Mouse (Mus musculus): Measurements from ENCODE around the gene Rbms3. TPM values are rescaled to one million over a fixed set of nuclear protein-coding genes. Genes with fewer than 3 reads are reported as not detected.
A peak's percentile ranks its signal among the peaks of the same experiment; 100 is the strongest.

Rbms3 gene
- total and polyA plus RNA-seq, 2 experiments = 2.4 to 4.0 TPM

GRCm38 (mm10) chr9:116813396-116813795 is 816.3 kb downstream of the Rbms3 start:
- Histone ChIP-seq H3K27ac (replicated peaks; ENCODE audit: insufficient read depth, low read depth, low read length) (no peak overlapping the region), H3K4me1 (ENCODE audit: control insufficient read depth, insufficient read depth, low read length) (no peaks in the 10 kb centered on the region; the same call in 1 of the 2 replicates), H3K36me3 (ENCODE audit: control insufficient read depth, insufficient read depth, low read length) (no peaks in the 10 kb centered on the region), H3K4me3 (ENCODE audit: insufficient read depth, low read depth, low read length) (no peak overlapping the region), H3K27me3 (ENCODE audit: control insufficient read depth, insufficient read depth, low read length) (no peaks in the 10 kb centered on the region), H3K79me2 (ENCODE audit: control insufficient read depth, insufficient read depth, low read length) (no peaks in the 10 kb centered on the region), H3K9ac (ENCODE audit: low read depth, low read length) (no peak overlapping the region)
- no peak for TF ChIP-seq POLR2A (IDR thresholded peaks at IDR 0.05; ENCODE audit: extremely low read depth, insufficient read depth, low read length)
- DNase-seq (ENCODE audit: extremely low read depth, low read depth, low spot score) = no peak
- 56% methylated on average over 2 of the region's 2 CpGs for WGBS

- Histone ChIP-seq H3K36me3 (ENCODE audit: control insufficient read depth, insufficient read depth, low read length) (no peaks in the 10 kb centered on the region), H3K79me2 (ENCODE audit: control insufficient read depth, insufficient read depth, low read length) (no peaks in the 10 kb centered on the region), H3K4me1 (ENCODE audit: control insufficient read depth, insufficient read depth, low read length) (no peaks in the 10 kb centered on the region; the same call in 1 of the 2 replicates), H3K27me3 (ENCODE audit: control insufficient read depth, insufficient read depth, low read length) (no peaks in the 10 kb centered on the region), H3K9ac (ENCODE audit: low read depth, low read length) (no peak overlapping the region), H3K27ac (replicated peaks; ENCODE audit: insufficient read depth, low read depth, low read length) (no peak overlapping the region), H3K4me3 (ENCODE audit: insufficient read depth, low read depth, low read length) (no peak overlapping the region)
- DNase-seq (ENCODE audit: extremely low read depth, low read depth, low spot score) = no peak
- 95% methylated on average over 5 of the region's 5 CpGs for WGBS
- TF ChIP-seq POLR2A (IDR thresholded peaks at IDR 0.05; ENCODE audit: extremely low read depth, insufficient read depth, low read length) (no peak), CTCF (IDR thresholded peaks at IDR 0.05; ENCODE audit: low read depth, low read length) (no peak)
These were observed 820.5 kb downstream of the Rbms3 start for GRCm38 (mm10) chr9:116809260-116809659.

- 58% methylated on average over 4 of the region's 4 CpGs for WGBS
- Histone ChIP-seq H3K4me1 (ENCODE audit: control insufficient read depth, insufficient read depth, low read length) (no peaks in the 10 kb centered on the region; the same call in 1 of the 2 replicates), H3K27me3 (ENCODE audit: control insufficient read depth, insufficient read depth, low read length) (no peaks in the 10 kb centered on the region), H3K4me3 (ENCODE audit: insufficient read depth, low read depth, low read length) (no peak overlapping the region), H3K9ac (ENCODE audit: low read depth, low read length) (no peak overlapping the region), H3K27ac (replicated peaks; ENCODE audit: insufficient read depth, low read depth, low read length) (no peak overlapping the region), H3K36me3 (ENCODE audit: control insufficient read depth, insufficient read depth, low read length) (no peaks in the 10 kb centered on the region), H3K79me2 (ENCODE audit: control insufficient read depth, insufficient read depth, low read length) (no peaks in the 10 kb centered on the region)
- no peak for TF ChIP-seq CTCF (IDR thresholded peaks at IDR 0.05; ENCODE audit: low read depth, low read length)
- TF ChIP-seq POLR2A (IDR thresholded peaks at IDR 0.05; ENCODE audit: extremely low read depth, insufficient read depth, low read length) = no peak
- peak; percentile 64 for DNase-seq (ENCODE audit: extremely low read depth, low read depth, low spot score)
These were observed 821.3 kb downstream of the Rbms3 start for GRCm38 (mm10) chr9:116808401-116808800.

- no peak for DNase-seq (ENCODE audit: extremely low read depth, low read depth, low spot score)
- Histone ChIP-seq H3K4me1 (ENCODE audit: control insufficient read depth, insufficient read depth, low read length) (no peaks in the 10 kb centered on the region), H3K27me3 (ENCODE audit: control insufficient read depth, insufficient read depth, low read length) (no peaks in the 10 kb centered on the region), H3K4me3 (ENCODE audit: insufficient read depth, low read depth, low read length) (no peak overlapping the region), H3K36me3 (ENCODE audit: control insufficient read depth, insufficient read depth, low read length) (no peaks in the 10 kb centered on the region), H3K79me2 (ENCODE audit: control insufficient read depth, insufficient read depth, low read length) (no peaks in the 10 kb centered on the region), H3K27ac (replicated peaks; ENCODE audit: insufficient read depth, low read depth, low read length) (peak overlapping the region; percentile 54), H3K9ac (ENCODE audit: low read depth, low read length) (no peak overlapping the region)
- 83% methylated on average over 16 of the region's 16 CpGs for WGBS
- TF ChIP-seq CTCF (IDR thresholded peaks at IDR 0.05; ENCODE audit: low read depth, low read length) = no peak
- TF ChIP-seq POLR2A (IDR thresholded peaks at IDR 0.05; ENCODE audit: extremely low read depth, insufficient read depth, low read length) = no peak
These were observed 822.3 kb downstream of the Rbms3 start for GRCm38 (mm10) chr9:116807166-116808081.

GRCm38 (mm10) chr9:116803292-116803731 is 826.4 kb downstream of the Rbms3 start:
- no peaks in the 10 kb centered on the region for H3K36me3 ChIP-seq (ENCODE audit: control insufficient read depth, insufficient read depth, low read length)
- no peaks in the 10 kb centered on the region for H3K4me1 ChIP-seq (ENCODE audit: control insufficient read depth, insufficient read depth, low read length)
- no peak overlapping the region for H3K9ac ChIP-seq (ENCODE audit: low read depth, low read length)
- no peak overlapping the region for H3K4me3 ChIP-seq (ENCODE audit: insufficient read depth, low read depth, low read length)
- WGBS = 86% methylated on average over 3 of the region's 3 CpGs
- no peak overlapping the region for H3K27ac ChIP-seq (replicated peaks; ENCODE audit: insufficient read depth, low read depth, low read length)
- H3K79me2 ChIP-seq (ENCODE audit: control insufficient read depth, insufficient read depth, low read length) = no peaks in the 10 kb centered on the region
- H3K27me3 ChIP-seq (ENCODE audit: control insufficient read depth, insufficient read depth, low read length) = no peaks in the 10 kb centered on the region
- TF ChIP-seq CTCF (IDR thresholded peaks at IDR 0.05; ENCODE audit: low read depth, low read length) (no peak), POLR2A (IDR thresholded peaks at IDR 0.05; ENCODE audit: extremely low read depth, insufficient read depth, low read length) (no peak)
- no peak for DNase-seq (ENCODE audit: extremely low read depth, low read depth, low spot score)

GRCm38 (mm10) chr9:116802602-116803001 is 827.1 kb downstream of the Rbms3 start:
- no peak for TF ChIP-seq CTCF (IDR thresholded peaks at IDR 0.05; ENCODE audit: low read depth, low read length)
- no peak for TF ChIP-seq POLR2A (IDR thresholded peaks at IDR 0.05; ENCODE audit: extremely low read depth, insufficient read depth, low read length)
- 64% methylated on average over 7 of the region's 7 CpGs for WGBS
- no peaks in the 10 kb centered on the region for H3K27me3 ChIP-seq (ENCODE audit: control insufficient read depth, insufficient read depth, low read length)

More at GRCm38 (mm10) chr9:116802602-116803001, 827.1 kb downstream of the Rbms3 start:
- no peak for DNase-seq (ENCODE audit: extremely low read depth, low read depth, low spot score)
- Histone ChIP-seq H3K4me3 (ENCODE audit: insufficient read depth, low read depth, low read length) (no peak overlapping the region), H3K36me3 (ENCODE audit: control insufficient read depth, insufficient read depth, low read length) (no peaks in the 10 kb centered on the region), H3K4me1 (ENCODE audit: control insufficient read depth, insufficient read depth, low read length) (no peaks in the 10 kb centered on the region), H3K79me2 (ENCODE audit: control insufficient read depth, insufficient read depth, low read length) (no peaks in the 10 kb centered on the region), H3K27ac (replicated peaks; ENCODE audit: insufficient read depth, low read depth, low read length) (no peak overlapping the region), H3K9ac (ENCODE audit: low read depth, low read length) (no peak overlapping the region)

Data from liver, adult 2 months (tissue).